Mouse (Mus musculus): ENCODE measurements at regions not wholly inside any gene's neighbourhood (a gene's known extent, or its start where the extent isn't known, plus 50 kb on each side); places are given as distances from the start of the nearest gene placed in this dataset.

- in situ Hi-C loops (cut with MboI; ENCODE audit: unreplicated experiment in 2 of 2), result no loop called here
Observed at GRCm38 (mm10) chr9:46480080-46480690, 160.4 kb upstream of the 4931429L15Rik start.

- in situ Hi-C loops (cut with MboI; ENCODE audit: unreplicated experiment in 2 of 2), result no loop called here
Observed at GRCm38 (mm10) chr9:46478611-46479010, 158.8 kb upstream of the 4931429L15Rik start.

- in situ Hi-C loops (cut with MboI; ENCODE audit: unreplicated experiment in 2 of 2), result no loop called here
Observed at GRCm38 (mm10) chr9:46476516-46476915, 156.7 kb upstream of the 4931429L15Rik start.

- in situ Hi-C loops (cut with MboI; ENCODE audit: unreplicated experiment in 2 of 2), result no loop called here
Observed at GRCm38 (mm10) chr9:46473681-46474080, 153.9 kb upstream of the 4931429L15Rik start.

- in situ Hi-C loops (cut with MboI; ENCODE audit: unreplicated experiment in 2 of 2), result no loop called here
Observed at GRCm38 (mm10) chr9:46469521-46469920, 149.7 kb upstream of the 4931429L15Rik start.

GRCm38 (mm10) chr9:46468306-46468705 is 148.5 kb upstream of the 4931429L15Rik start:
- in situ Hi-C loops (cut with MboI; ENCODE audit: unreplicated experiment in 2 of 2), result no loop called here

- in situ Hi-C loops (cut with MboI; ENCODE audit: unreplicated experiment in 2 of 2), result no loop called here
Observed at GRCm38 (mm10) chr9:46467671-46468070, 147.9 kb upstream of the 4931429L15Rik start.

GRCm38 (mm10) chr9:46462681-46463080 is 142.9 kb upstream of the 4931429L15Rik start:
- in situ Hi-C loops (cut with MboI; ENCODE audit: unreplicated experiment in 2 of 2), result no loop called here

- in situ Hi-C loops (cut with MboI; ENCODE audit: unreplicated experiment in 2 of 2), result no loop called here
Observed at GRCm38 (mm10) chr9:46457945-46458344, 138.2 kb upstream of the 4931429L15Rik start.

- in situ Hi-C loops (cut with MboI; ENCODE audit: unreplicated experiment in 2 of 2), result no loop called here
Observed at GRCm38 (mm10) chr9:46454807-46455610, 135.2 kb upstream of the 4931429L15Rik start.

GRCm38 (mm10) chr9:46443191-46444095 is 123.7 kb upstream of the 4931429L15Rik start:
- in situ Hi-C loops (cut with MboI; ENCODE audit: unreplicated experiment in 2 of 2), result no loop called here

- in situ Hi-C loops (cut with MboI; ENCODE audit: unreplicated experiment in 2 of 2), result no loop called here
Observed at GRCm38 (mm10) chr9:46442739-46443181, 123.0 kb upstream of the 4931429L15Rik start.

- in situ Hi-C loops (cut with MboI; ENCODE audit: unreplicated experiment in 2 of 2), result no loop called here
Observed at GRCm38 (mm10) chr9:46440226-46440625, 120.4 kb upstream of the 4931429L15Rik start.

- in situ Hi-C loops (cut with MboI; ENCODE audit: unreplicated experiment in 2 of 2), result no loop called here
Observed at GRCm38 (mm10) chr9:46434700-46435099, 114.9 kb upstream of the 4931429L15Rik start.

GRCm38 (mm10) chr9:46433716-46434115 is 113.9 kb upstream of the 4931429L15Rik start:
- in situ Hi-C loops (cut with MboI; ENCODE audit: unreplicated experiment in 2 of 2), result no loop called here

GRCm38 (mm10) chr9:46431053-46431452 is 111.3 kb upstream of the 4931429L15Rik start:
- in situ Hi-C loops (cut with MboI; ENCODE audit: unreplicated experiment in 2 of 2), result no loop called here

GRCm38 (mm10) chr9:46423184-46423967 is 103.6 kb upstream of the 4931429L15Rik start:
- in situ Hi-C loops (cut with MboI; ENCODE audit: unreplicated experiment in 2 of 2), result no loop called here

- in situ Hi-C loops (cut with MboI; ENCODE audit: unreplicated experiment in 2 of 2), result no loop called here
Observed at GRCm38 (mm10) chr9:46421688-46422274, 102.0 kb upstream of the 4931429L15Rik start.

- in situ Hi-C loops (cut with MboI; ENCODE audit: unreplicated experiment in 2 of 2), result no loop called here
Observed at GRCm38 (mm10) chr9:46411686-46412085, 91.9 kb upstream of the 4931429L15Rik start.

- in situ Hi-C loops (cut with MboI; ENCODE audit: unreplicated experiment in 2 of 2), result no loop called here
Observed at GRCm38 (mm10) chr9:46408776-46409175, 89.0 kb upstream of the 4931429L15Rik start.
